In genomic region chr4:128883379-128883781, GRCm38 (mm10) we compare ENCODE assay signal across 8 mouse cellular contexts. TPM values are rescaled to one million over a fixed set of nuclear protein-coding genes. Genes with fewer than 3 reads are reported as not detected.
DNase-seq lines count a peak whose midpoint lies in the region; ATAC-seq lines count a peak whose summit lies in the region.

Gene Trim62, plus strand, starts transcription at chr4:128883580.

- peaks cover 3% of the 10 kb centered on the region; the same call in 1 of the 2 replicates for H3K4me1 ChIP-seq in hindbrain, embryonic 11.5 days (replicated peaks; ENCODE audit: control insufficient read depth, insufficient read depth, low read length)

- no peaks in the 10 kb centered on the region for H3K36me3 ChIP-seq in hindbrain, embryonic 11.5 days (ENCODE audit: control insufficient read depth, insufficient read depth, low read length)

- no peaks in the 10 kb centered on the region for H3K9me3 ChIP-seq in hindbrain, embryonic 11.5 days (ENCODE audit: control insufficient read depth, low read length)

- H3K4me3 ChIP-seq in hindbrain, embryonic 11.5 days (ENCODE audit: low read depth, low read length) = peak within 1 kb of the TSS; percentile 82

- peak within 1 kb of the TSS; percentile 81 for H3K9ac ChIP-seq in hindbrain, embryonic 11.5 days (ENCODE audit: low read depth, low read length)

- H3K27ac ChIP-seq in hindbrain, embryonic 11.5 days (ENCODE audit: low read depth, low read length) = peak within 1 kb of the TSS; percentile 82

- 0 out of 2 replicates have a peak, but pooled peaks cover 2% of the 10 kb centered on the region for H3K27me3 ChIP-seq in hindbrain, embryonic 11.5 days (ENCODE audit: control insufficient read depth, insufficient read depth, low read length)

- ATAC-seq in hindbrain, embryonic 11.5 days (ENCODE audit: low FRiP score) = peak; percentile 65

- peak; percentile 92 for DNase-seq in MN1 (ENCODE audit: low spot score)
- peak; percentile 84 for DNase-seq in cerebellum, adult 8-10 months
- peak; percentile 61 to 74 for DNase-seq in frontal cortex, postnatal 10 days (ENCODE audit: low spot score in 2 of 2)
- DNase-seq in hindbrain, embryonic 11.5 days (ENCODE audit: low spot score) = peak; percentile 90
- DNase-seq in layer of hippocampus, postnatal 25 days (ENCODE audit: extremely low spot score in 1 of 2, low spot score in 1 of 2) = peak; percentile 47 to 55
- peak; percentile 85 for DNase-seq in lung, postnatal 36 days
- peak; percentile 86 for DNase-seq in retina, postnatal 1 day
- peak; percentile 78 to 81 for DNase-seq in urinary bladder, adult 18-20 months (ENCODE audit: low spot score in 2 of 2)

- H3K4me2 ChIP-seq in hindbrain, embryonic 11.5 days (replicated peaks; ENCODE audit: low read depth, low read length) = peak within 1 kb of the TSS; percentile 100

- under 1% methylated on average over 32 of the region's 37 CpGs for WGBS in hindbrain, embryonic 11.5 days

RNA-seq across cellular contexts. Expression of gene Trim62, which starts in this region (rescaled TPM):
- polyA plus RNA-seq in hindbrain, embryonic 11.5 days (2014; fragmentation: Nextera tagmentation; extraction: Ambion mirVana) = 13.0 and 13.1 TPM in 2 replicates
- 10 to 100 TPM; 15.1 to 16.2 TPM for total RNA-seq in layer of hippocampus, postnatal 25 days (2021)

Comparison
In these comparisons a context has a peak if more than half of its experiments do, and no peak if none do; other contexts are left out.
1. Peak in every context shown above with its lines: DNase-seq, ATAC-seq, H3K4me3 ChIP-seq and H3K27ac ChIP-seq.